Mouse (Mus musculus): Measurements from ENCODE around the gene Pdlim5.

- TF ChIP-seq EP300 (optimal IDR thresholded peaks at IDR 0.05) (no peak), CTCF (IDR thresholded peaks at IDR 0.05; ENCODE audit: low read depth) (no peak)
Measured at GRCm38 (mm10) chr3:142362092-142362491, 33.4 kb downstream of the Pdlim5 start.

Measured in stomach, postnatal 0 days (tissue).